Mouse (Mus musculus) embryonic fibroblast, embryonic 13.5 days (primary cell): Measurements from ENCODE around the gene Prorsd1.

Experiments used
- CTCF ChIP-seq: IDR thresholded peaks from 2 replicates; pipeline ENCODE4 v1.5.1; 2011; ENCODE audit warnings: mild to moderate bottlenecking, control low read depth, low read length, moderate library complexity, borderline replicate concordance; ENCODE audit not compliant: insufficient read depth
- POLR2A ChIP-seq: IDR thresholded peaks from 2 replicates; pipeline ENCODE4 v1.6.1; 2011; ENCODE audit warnings: low read depth, mild to moderate bottlenecking, control low read depth, low read length, moderate library complexity

DNA sequence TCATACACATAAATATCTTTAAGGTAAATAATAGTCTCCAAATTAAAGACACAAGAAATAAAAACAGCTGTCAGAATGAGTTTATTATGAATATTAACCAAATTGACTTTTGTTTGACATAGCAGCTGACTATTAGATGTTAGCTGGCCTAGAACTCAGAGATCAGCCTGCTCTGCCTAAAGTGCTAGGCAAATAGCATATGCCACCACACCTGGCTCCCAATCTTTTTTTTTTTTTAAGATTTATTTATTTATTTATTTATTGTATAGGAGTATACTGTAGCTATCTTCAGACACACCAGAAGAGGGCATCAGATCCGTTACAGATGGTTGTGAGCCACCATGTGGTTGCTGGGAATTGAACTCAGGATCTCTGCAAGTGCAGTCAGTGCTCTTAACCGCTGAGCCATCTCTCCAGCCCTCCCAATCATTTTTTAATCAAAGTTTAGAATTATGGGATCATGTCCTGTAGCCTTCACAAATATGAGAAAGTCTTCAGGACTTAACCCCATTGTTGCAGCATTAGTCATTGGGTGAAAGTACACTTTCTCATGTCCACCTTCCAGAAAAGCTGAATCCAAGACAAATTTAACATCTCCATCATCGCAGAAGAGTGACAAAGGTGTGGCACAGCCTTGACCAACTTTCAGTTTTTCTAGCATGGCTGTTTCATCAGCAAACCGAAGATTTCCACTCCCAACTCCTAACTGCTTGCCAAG, 1.9 kb downstream of the Prorsd1 start:
- no peak for TF ChIP-seq CTCF
- TF ChIP-seq POLR2A, result no peak
